Mouse (Mus musculus): ENCODE measurements around the gene Gse1.

GRCm38 (mm10) chr8:120291650-120292049 lies 63.4 kb downstream of the Gse1 start:
- TF ChIP-seq CTCF (conservative IDR thresholded peaks at IDR 0.05; ENCODE audit: low read length), result no peak
- no peak for TF ChIP-seq POU5F1 (IDR thresholded peaks at IDR 0.05; ENCODE audit: borderline replicate concordance, low read length)

All from E14TG2a.4 (cell line).